Mouse (Mus musculus) heart, adult 9 months (tissue): Measurements from ENCODE around the gene Mink1.
"Not testable (repeated sequence)": the region's sequence is repeated elsewhere in the genome, so short reads cannot be mapped to it uniquely, and the experiment has no call there.

Experiments used
- DNase-seq, 2 experiments: peaks; one replicate each; pipeline ENCODE4 v3.0.0; 2022; ENCODE audit warnings: low spot score in 2 of 2

The Mink1 gene

GRCm38 (mm10) chr11:70557545-70557944 is 5.1 kb upstream of the Mink1 start:
- DNase-seq: no peak

GRCm38 (mm10) chr11:70561937-70562286 is 769 bp upstream of the Mink1 start:
- no peak for DNase-seq

- DNase-seq: no peak
Observed at GRCm38 (mm10) chr11:70562995-70563469, 351 bp downstream of the Mink1 start.

GRCm38 (mm10) chr11:70563470-70564275 is 992 bp downstream of the Mink1 start:
- DNase-seq: peak; percentile 40

GRCm38 (mm10) chr11:70564276-70564873 is 1.7 kb downstream of the Mink1 start:
- DNase-seq: no peak

- peak; percentile 13 to 33 for DNase-seq
Observed at GRCm38 (mm10) chr11:70566586-70566985, 3.9 kb downstream of the Mink1 start.

- not testable (repeated sequence) for DNase-seq
Observed at GRCm38 (mm10) chr11:70570614-70571013, 7.9 kb downstream of the Mink1 start.

- DNase-seq: no peak
Observed at GRCm38 (mm10) chr11:70571641-70572040, 9.0 kb downstream of the Mink1 start.

- DNase-seq: no peak
Observed at GRCm38 (mm10) chr11:70572348-70572902, 9.7 kb downstream of the Mink1 start.

GRCm38 (mm10) chr11:70573872-70574271 is 11.2 kb downstream of the Mink1 start:
- no peak for DNase-seq

GRCm38 (mm10) chr11:70577201-70577600 is 14.5 kb downstream of the Mink1 start:
- DNase-seq: no peak

GRCm38 (mm10) chr11:70578962-70579361 is 16.3 kb downstream of the Mink1 start:
- DNase-seq: no peak

GRCm38 (mm10) chr11:70579710-70580357 is 17.2 kb downstream of the Mink1 start:
- DNase-seq: no peak

GRCm38 (mm10) chr11:70580358-70580720 is 17.7 kb downstream of the Mink1 start:
- DNase-seq: no peak

- no peak for DNase-seq
Observed at GRCm38 (mm10) chr11:70580921-70581320, 18.2 kb downstream of the Mink1 start.

GRCm38 (mm10) chr11:70582196-70582595 is 19.5 kb downstream of the Mink1 start:
- no peak for DNase-seq

GRCm38 (mm10) chr11:70583022-70583714 is 20.5 kb downstream of the Mink1 start:
- DNase-seq: peak; percentile 22 to 46

- no peak for DNase-seq
Observed at GRCm38 (mm10) chr11:70583775-70584174, 21.1 kb downstream of the Mink1 start.

- DNase-seq: peak; percentile 47 to 53
Observed at GRCm38 (mm10) chr11:70585457-70585856, 22.8 kb downstream of the Mink1 start.

- DNase-seq: no peak
Observed at GRCm38 (mm10) chr11:70586261-70586660, 23.6 kb downstream of the Mink1 start.

- peak; percentile 18 to 36 for DNase-seq
Observed at GRCm38 (mm10) chr11:70586954-70587353, 24.3 kb downstream of the Mink1 start.

- DNase-seq: no peak
Observed at GRCm38 (mm10) chr11:70591733-70592132, 29.1 kb downstream of the Mink1 start.
